Mouse (Mus musculus) erythroblast, adult 5-6 weeks (primary cell): ENCODE measurements around the gene Etv2. TPM values are rescaled to one million over a fixed set of nuclear protein-coding genes. Genes with fewer than 3 reads are reported as not detected.

Experiments
- ATAC-seq: replicated peaks from 2 replicates; pipeline ENCODE4 v1.8.0; 2016; ENCODE audit warnings: moderate number of reproducible peaks, mild to moderate bottlenecking, moderate TSS enrichment, inconsistent platforms; ENCODE audit not compliant: poor library complexity, low FRiP score, severe bottlenecking
- total RNA-seq, 2 experiments: library from RNA; stranded (forward) in 1 of 2; stranded (reverse) in 1 of 2; fragments of 150-400 nt in 1 of 2; fragments of 200-764, 138-1000 nt in 1 of 2; gene quantifications; 2 replicates each; pipeline versions ENCODE4 v1.2.3 to v1.2.4; 2015 to 2017; ENCODE audit warnings: low replicate concordance in 2 of 2

Gene Etv2
- total RNA-seq, 2 experiments from 2014 or later = not detected

- no peak for ATAC-seq
These were observed 44.6 kb downstream of the Etv2 start for GRCm38 (mm10) chr7:30590927-30591604.

DNA sequence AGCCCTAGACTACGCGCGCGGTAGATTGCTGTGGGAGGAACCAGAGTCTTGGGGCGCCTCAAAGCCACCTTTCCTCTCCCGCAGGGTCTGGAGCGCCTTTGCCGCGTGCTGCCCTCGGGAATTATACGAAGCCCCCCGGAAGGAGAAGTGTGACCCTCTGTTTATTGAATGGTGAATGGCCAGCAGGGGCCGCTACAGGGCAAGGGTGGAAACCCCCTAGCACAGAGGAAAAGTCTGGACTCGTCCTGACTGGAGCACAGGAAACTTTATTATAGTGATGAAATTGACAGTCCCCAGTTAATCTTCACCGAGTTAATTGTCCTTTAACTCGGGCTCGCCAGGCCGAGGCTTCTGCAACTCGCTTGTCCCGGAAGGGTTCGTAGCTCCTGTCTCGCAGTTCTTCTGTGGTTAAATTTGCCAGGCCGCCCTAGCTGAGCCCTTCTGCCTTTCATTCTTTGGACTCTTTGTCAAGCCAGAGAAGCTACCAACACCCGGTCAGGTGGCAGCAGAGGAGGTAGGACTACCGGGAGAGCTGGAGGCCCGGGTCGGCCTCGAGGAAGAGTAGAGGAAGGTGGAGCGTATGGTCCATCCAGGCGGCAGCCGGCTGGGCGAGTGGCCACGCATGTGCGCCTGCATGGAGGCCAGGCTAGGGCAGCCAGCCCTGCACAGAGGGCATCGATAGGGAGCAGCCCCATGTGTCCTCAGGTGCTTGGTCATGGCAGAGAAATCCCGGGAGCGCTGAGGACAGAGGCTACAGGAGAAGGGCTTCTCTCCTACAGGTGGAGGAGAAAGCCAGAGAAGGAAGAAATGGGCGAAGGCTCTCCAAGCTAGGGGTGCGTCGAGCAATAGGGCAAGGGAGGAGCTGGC is 46.0 kb downstream of the Etv2 start:
- ATAC-seq = peak; percentile 56

GRCm38 (mm10) chr7:30588676-30589434 is 46.8 kb downstream of the Etv2 start, which contains the start of gene Kmt2b:
TSS of gene Kmt2b (minus strand) at chr7:30588726.
- ATAC-seq = peak; percentile 88

DNA sequence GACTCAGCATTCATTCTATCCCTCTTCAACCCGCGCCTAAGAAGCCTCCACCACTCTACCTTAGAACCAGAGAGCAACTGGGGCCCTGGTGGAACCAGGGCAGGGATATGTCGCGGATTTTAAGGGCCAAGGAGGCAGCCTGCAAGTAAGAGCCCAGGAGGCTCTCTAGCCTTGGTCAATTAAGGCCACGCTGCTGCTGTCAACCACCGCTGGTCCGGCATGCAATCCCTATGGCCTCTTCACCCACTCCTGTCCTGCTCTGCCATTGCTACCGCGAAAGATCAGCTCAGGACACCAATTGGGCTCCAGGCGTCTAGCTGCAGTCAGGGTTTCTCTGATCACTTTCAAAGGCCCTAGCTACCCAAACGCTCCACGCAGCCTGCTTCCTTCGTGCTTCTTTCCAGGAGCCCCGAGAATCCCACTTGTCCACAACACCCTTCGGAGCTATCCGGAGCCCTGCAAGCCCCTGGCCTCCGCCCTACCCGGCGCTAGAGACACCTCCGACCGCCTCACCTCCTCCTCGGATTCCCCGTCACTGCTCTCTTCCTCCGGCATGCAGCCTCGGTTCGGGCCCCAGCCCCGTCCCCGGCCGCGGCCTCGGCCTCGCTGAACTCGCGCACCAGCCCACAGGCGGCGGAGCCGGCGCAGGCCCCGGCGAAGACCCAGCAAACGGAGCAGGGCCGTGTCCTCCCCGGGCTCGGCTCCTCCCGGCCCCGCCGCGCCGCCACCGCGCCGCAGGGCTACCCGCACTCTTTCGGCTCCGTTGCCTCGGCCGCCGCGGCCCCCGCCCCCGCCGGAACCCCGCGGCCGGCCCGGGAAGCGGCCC is 47.6 kb downstream of the Etv2 start:
- ATAC-seq = 0 out of 2 replicates have a peak, but pooled peaks have one; percentile 6

DNA sequence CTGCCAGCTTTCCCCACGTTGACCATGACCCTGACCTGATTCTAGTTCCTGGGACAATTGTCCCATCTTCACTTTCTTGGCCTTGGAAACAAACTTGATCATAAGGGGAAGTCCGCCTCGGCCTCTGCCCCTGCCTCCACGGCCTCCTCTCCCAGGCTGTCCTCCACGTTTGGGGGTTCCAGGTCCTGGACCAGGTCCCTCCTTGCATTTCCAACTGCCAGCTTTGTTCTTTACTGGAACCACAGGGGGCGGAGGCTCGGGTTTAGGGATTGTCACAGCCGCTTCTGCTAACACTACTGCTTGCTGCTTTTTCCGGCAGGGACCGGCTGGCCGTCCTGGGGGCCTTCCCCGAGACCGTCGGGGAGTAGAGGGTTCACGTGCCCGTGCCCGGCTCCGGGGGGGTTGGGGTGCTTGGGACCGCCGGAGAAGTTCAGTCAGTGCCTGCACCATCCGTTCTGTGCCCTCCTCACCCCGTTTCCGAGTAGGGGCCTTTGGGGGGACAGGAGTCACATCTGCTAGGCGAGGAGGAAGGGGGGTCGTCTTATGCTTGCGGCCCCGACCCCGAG is 49.1 kb downstream of the Etv2 start:
- ATAC-seq = no peak

DNA sequence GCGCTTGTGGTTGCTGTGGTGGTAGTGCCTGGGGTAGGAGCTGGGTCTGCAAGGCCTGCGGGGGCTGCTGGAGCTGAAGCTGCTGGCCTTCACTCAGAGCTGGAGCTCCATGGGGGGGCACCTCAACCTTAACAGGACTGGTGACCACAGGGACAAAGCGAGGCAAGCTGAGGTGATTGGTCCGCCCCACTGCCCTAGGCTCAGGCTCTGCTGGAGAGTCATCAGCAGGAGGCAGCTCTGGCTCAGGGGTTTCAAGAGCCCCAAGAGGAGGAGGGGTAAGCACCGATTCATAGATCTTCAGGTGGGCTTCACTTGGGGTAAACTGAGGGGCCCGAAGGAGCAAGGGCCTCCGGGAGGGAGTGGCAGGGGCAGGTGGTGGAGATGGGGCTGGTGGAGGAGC is 50.5 kb downstream of the Etv2 start:
- ATAC-seq = no peak

- no peak for ATAC-seq
These were observed 51.3 kb downstream of the Etv2 start for GRCm38 (mm10) chr7:30584339-30584738.

Other genes with a start within 250 kb of the Etv2 start
Only the 30 nearest of the 33 such genes appear.
- gene Hcst, start 216.0 kb downstream of the Etv2 start, total RNA-seq (2015; ENCODE audit: low replicate concordance) = 14.2 and 29.0 TPM in 2 replicates
- 2.6 and 13.9 TPM in 2 replicates for gene Hcst, start 216.0 kb downstream of the Etv2 start, total RNA-seq (2017; ENCODE audit: low replicate concordance)
- 2.1 and 5.0 TPM in 2 replicates for gene Nfkbid, start 214.1 kb downstream of the Etv2 start, total RNA-seq (2015; ENCODE audit: low replicate concordance)
- 0.14 and 3.6 TPM in 2 replicates for gene Nfkbid, start 214.1 kb downstream of the Etv2 start, total RNA-seq (2017; ENCODE audit: low replicate concordance)
- gene Aplp1, start 190.3 kb downstream of the Etv2 start, total RNA-seq (2015; ENCODE audit: low replicate concordance) = not detected in 2 replicates
- gene Aplp1, start 190.3 kb downstream of the Etv2 start, total RNA-seq (2017; ENCODE audit: low replicate concordance) = not detected in 2 replicates
- gene Kirrel2, start 178.2 kb downstream of the Etv2 start, total RNA-seq (2015; ENCODE audit: low replicate concordance) = not detected in 2 replicates
- gene Kirrel2, start 178.2 kb downstream of the Etv2 start, total RNA-seq (2017; ENCODE audit: low replicate concordance) = not detected in 2 replicates
- not detected in 2 replicates for gene Nphs1, start 177.5 kb downstream of the Etv2 start, total RNA-seq (2015; ENCODE audit: low replicate concordance)
- gene Nphs1, start 177.5 kb downstream of the Etv2 start, total RNA-seq (2017; ENCODE audit: low replicate concordance) = not detected in 2 replicates
- gene Prodh2, start 142.2 kb downstream of the Etv2 start, total RNA-seq (2015; ENCODE audit: low replicate concordance) = not detected in 2 replicates
- not detected in 2 replicates for gene Prodh2, start 142.2 kb downstream of the Etv2 start, total RNA-seq (2017; ENCODE audit: low replicate concordance)
- 5.0 and 6.7 TPM in 2 replicates for gene Arhgap33, start 100.8 kb downstream of the Etv2 start, total RNA-seq (2015; ENCODE audit: low replicate concordance)
- 9.5 and 9.6 TPM in 2 replicates for gene Arhgap33, start 100.8 kb downstream of the Etv2 start, total RNA-seq (2017; ENCODE audit: low replicate concordance)
- gene Hspb6, start 83.7 kb downstream of the Etv2 start, total RNA-seq (2015; ENCODE audit: low replicate concordance) = 6.3 and 19.4 TPM in 2 replicates
- gene Hspb6, start 83.7 kb downstream of the Etv2 start, total RNA-seq (2017; ENCODE audit: low replicate concordance) = 2.2 and 3.9 TPM in 2 replicates
- gene Proser3, start 83.6 kb downstream of the Etv2 start, total RNA-seq (2015; ENCODE audit: low replicate concordance) = 0.38 and 2.1 TPM in 2 replicates
- gene Proser3, start 83.6 kb downstream of the Etv2 start, total RNA-seq (2017; ENCODE audit: low replicate concordance) = 0.77 and 4.6 TPM in 2 replicates
- 48.0 and 55.0 TPM in 2 replicates for gene Lin37, start 76.0 kb downstream of the Etv2 start, total RNA-seq (2015; ENCODE audit: low replicate concordance)
- gene Lin37, start 76.0 kb downstream of the Etv2 start, total RNA-seq (2017; ENCODE audit: low replicate concordance) = 7.8 and 8.9 TPM in 2 replicates
- 3.5 and 30.1 TPM in 2 replicates for gene U2af1l4, start 72.6 kb downstream of the Etv2 start, total RNA-seq (2015; ENCODE audit: low replicate concordance)
- gene U2af1l4, start 72.6 kb downstream of the Etv2 start, total RNA-seq (2017; ENCODE audit: low replicate concordance) = 30.0 and 39.4 TPM in 2 replicates
- 1.3 and 4.8 TPM in 2 replicates for gene Gm49396, start 72.5 kb downstream of the Etv2 start, total RNA-seq (2015; ENCODE audit: low replicate concordance)
- 5.2 and 6.6 TPM in 2 replicates for gene Gm49396, start 72.5 kb downstream of the Etv2 start, total RNA-seq (2017; ENCODE audit: low replicate concordance)
- gene Psenen, start 72.2 kb downstream of the Etv2 start, total RNA-seq (2015; ENCODE audit: low replicate concordance) = 73.4 and 88.8 TPM in 2 replicates
- 41.4 and 69.3 TPM in 2 replicates for gene Psenen, start 72.2 kb downstream of the Etv2 start, total RNA-seq (2017; ENCODE audit: low replicate concordance)
- 4.0 and 7.3 TPM in 2 replicates for gene Igflr1, start 70.4 kb downstream of the Etv2 start, total RNA-seq (2015; ENCODE audit: low replicate concordance)
- not detected in 2 replicates for gene Igflr1, start 70.4 kb downstream of the Etv2 start, total RNA-seq (2017; ENCODE audit: low replicate concordance)
- 31.1 and 35.0 TPM in 2 replicates for gene Kmt2b, start 47.1 kb downstream of the Etv2 start, total RNA-seq (2015; ENCODE audit: low replicate concordance)
- gene Kmt2b, start 47.1 kb downstream of the Etv2 start, total RNA-seq (2017; ENCODE audit: low replicate concordance) = 14.9 and 21.2 TPM in 2 replicates
- gene Zbtb32, start 36.9 kb downstream of the Etv2 start, total RNA-seq (2015; ENCODE audit: low replicate concordance) = not detected in 2 replicates
- not detected in 2 replicates for gene Zbtb32, start 36.9 kb downstream of the Etv2 start, total RNA-seq (2017; ENCODE audit: low replicate concordance)
- not detected in 2 replicates for gene Upk1a, start 23.0 kb downstream of the Etv2 start, total RNA-seq (2015; ENCODE audit: low replicate concordance)
- gene Upk1a, start 23.0 kb downstream of the Etv2 start, total RNA-seq (2017; ENCODE audit: low replicate concordance) = not detected in 2 replicates
- 74.4 and 173 TPM in 2 replicates for gene Cox6b1, start 9.7 kb downstream of the Etv2 start, total RNA-seq (2015; ENCODE audit: low replicate concordance)
- 135 and 145 TPM in 2 replicates for gene Cox6b1, start 9.7 kb downstream of the Etv2 start, total RNA-seq (2017; ENCODE audit: low replicate concordance)
- 12.3 and 22.5 TPM in 2 replicates for gene Rbm42, start 14.5 kb upstream of the Etv2 start, total RNA-seq (2015; ENCODE audit: low replicate concordance)
- 14.0 and 15.1 TPM in 2 replicates for gene Rbm42, start 14.5 kb upstream of the Etv2 start, total RNA-seq (2017; ENCODE audit: low replicate concordance)
- 1.5 and 9.2 TPM in 2 replicates for gene Haus5, start 29.1 kb upstream of the Etv2 start, total RNA-seq (2015; ENCODE audit: low replicate concordance)
- 10.5 and 13.7 TPM in 2 replicates for gene Haus5, start 29.1 kb upstream of the Etv2 start, total RNA-seq (2017; ENCODE audit: low replicate concordance)
- gene Pmis2, start 35.8 kb upstream of the Etv2 start, total RNA-seq (2015; ENCODE audit: low replicate concordance) = not detected in 2 replicates
- not detected in 2 replicates for gene Pmis2, start 35.8 kb upstream of the Etv2 start, total RNA-seq (2017; ENCODE audit: low replicate concordance)
- not detected in 2 replicates for gene 2200002J24Rik, start 63.1 kb upstream of the Etv2 start, total RNA-seq (2015; ENCODE audit: low replicate concordance)
- not detected in 2 replicates for gene 2200002J24Rik, start 63.1 kb upstream of the Etv2 start, total RNA-seq (2017; ENCODE audit: low replicate concordance)
- gene Atp4a, start 76.4 kb upstream of the Etv2 start, total RNA-seq (2015; ENCODE audit: low replicate concordance) = not detected in 2 replicates
- 0.14 and 0.68 TPM in 2 replicates for gene Atp4a, start 76.4 kb upstream of the Etv2 start, total RNA-seq (2017; ENCODE audit: low replicate concordance)
- 28.4 and 42.4 TPM in 2 replicates for gene Tmem147, start 93.7 kb upstream of the Etv2 start, total RNA-seq (2015; ENCODE audit: low replicate concordance)
- 9.4 and 12.8 TPM in 2 replicates for gene Tmem147, start 93.7 kb upstream of the Etv2 start, total RNA-seq (2017; ENCODE audit: low replicate concordance)
- gene Gapdhs, start 107.8 kb upstream of the Etv2 start, total RNA-seq (2015; ENCODE audit: low replicate concordance) = not detected in 2 replicates
- gene Gapdhs, start 107.8 kb upstream of the Etv2 start, total RNA-seq (2017; ENCODE audit: low replicate concordance) = not detected in 2 replicates
- gene Sbsn, start 115.6 kb upstream of the Etv2 start, total RNA-seq (2015; ENCODE audit: low replicate concordance) = not detected in 2 replicates
- gene Sbsn, start 115.6 kb upstream of the Etv2 start, total RNA-seq (2017; ENCODE audit: low replicate concordance) = not detected in 2 replicates
- 7.7 and 29.0 TPM in 2 replicates for gene Dmkn, start 127.9 kb upstream of the Etv2 start, total RNA-seq (2015; ENCODE audit: low replicate concordance)
- gene Dmkn, start 127.9 kb upstream of the Etv2 start, total RNA-seq (2017; ENCODE audit: low replicate concordance) = 5.3 and 10.9 TPM in 2 replicates
- not detected in 2 replicates for gene Krtdap, start 152.0 kb upstream of the Etv2 start, total RNA-seq (2015; ENCODE audit: low replicate concordance)
- gene Krtdap, start 152.0 kb upstream of the Etv2 start, total RNA-seq (2017; ENCODE audit: low replicate concordance) = not detected in 2 replicates
- gene Ffar2, start 187.9 kb upstream of the Etv2 start, total RNA-seq (2015; ENCODE audit: low replicate concordance) = 8.1 and 11.1 TPM in 2 replicates
- 10.6 and 12.3 TPM in 2 replicates for gene Ffar2, start 187.9 kb upstream of the Etv2 start, total RNA-seq (2017; ENCODE audit: low replicate concordance)
- not detected in 2 replicates for gene Ffar3, start 220.3 kb upstream of the Etv2 start, total RNA-seq (2015; ENCODE audit: low replicate concordance)
- not detected in 2 replicates for gene Ffar3, start 220.3 kb upstream of the Etv2 start, total RNA-seq (2017; ENCODE audit: low replicate concordance)